Comparison of ENCODE assay signal across 11 mouse cellular contexts in genomic region chr2:4572498-4573263, GRCm38 (mm10).
DNase-seq lines count a peak whose midpoint lies in the region; ATAC-seq lines count a peak whose summit lies in the region.
"Had no signal": no experiment of that assay in that cellular context is flagged by ENCODE, and none has a peak within 500 bp of the region (broad histone marks: within the 10 kb centered on the region; RNA-seq: fewer than 3 reads in every experiment).

No protein-coding gene starts in this region.

- H3K27ac ChIP-seq in kidney, embryonic 14.5 days (ENCODE audit: low read depth, low read length): no peak overlapping the region; the same call in 1 of the 2 replicates
- H3K27ac ChIP-seq in brown adipose tissue, adult 24 weeks (replicated peaks; ENCODE audit: low read depth, low read length): peak overlapping the region; percentile 35; the same call in 1 of the 2 replicates
- peak overlapping the region; percentile 36; the same call in 1 of the 2 replicates for H3K27ac ChIP-seq in kidney, embryonic 16.5 days (ENCODE audit: low read length)
- peak overlapping the region; percentile 84 for H3K27ac ChIP-seq in liver, embryonic 16.5 days (ENCODE audit: low read length)
- H3K27ac ChIP-seq: midbrain, embryonic 10.5 days had no signal

- H3K9me3 ChIP-seq in kidney, embryonic 14.5 days (ENCODE audit: control insufficient read depth, low read length): no peaks in the 10 kb centered on the region
- no peaks in the 10 kb centered on the region for H3K9me3 ChIP-seq in kidney, embryonic 16.5 days (ENCODE audit: low read length)
- no peaks in the 10 kb centered on the region for H3K9me3 ChIP-seq in liver, embryonic 16.5 days (replicated peaks; ENCODE audit: control insufficient read depth, low read length)
- H3K9me3 ChIP-seq: midbrain, embryonic 10.5 days had no signal

- ATAC-seq in kidney, embryonic 14.5 days (ENCODE audit: low FRiP score, low TSS enrichment): 0 out of 2 replicates have a peak, but pooled peaks have one; percentile 28
- peak; percentile 54 for ATAC-seq in kidney, embryonic 16.5 days (ENCODE audit: low FRiP score, low TSS enrichment)
- ATAC-seq in liver, embryonic 16.5 days (ENCODE audit: low read depth): peak; percentile 94
- ATAC-seq in granulocyte monocyte progenitor cell, adult 5-6 weeks (replicated peaks; ENCODE audit: poor library complexity, severe bottlenecking): no peak; the same call in 1 of the 2 replicates

- no peak overlapping the region for H3K9ac ChIP-seq in kidney, embryonic 14.5 days (ENCODE audit: low read depth, low read length)
- H3K9ac ChIP-seq in kidney, embryonic 16.5 days (replicated peaks; ENCODE audit: low read length): no peak overlapping the region
- H3K9ac ChIP-seq in liver, embryonic 16.5 days (ENCODE audit: low read depth, low read length): peak overlapping the region; percentile 41

- no peaks in the 10 kb centered on the region for H3K27me3 ChIP-seq in kidney, embryonic 14.5 days (ENCODE audit: control insufficient read depth, insufficient read depth, low read length)
- no peaks in the 10 kb centered on the region for H3K27me3 ChIP-seq in kidney, embryonic 16.5 days (ENCODE audit: insufficient read depth, low read length)
- H3K27me3 ChIP-seq in liver, embryonic 16.5 days (ENCODE audit: control insufficient read depth, insufficient read depth, low read depth, low read length): no peaks in the 10 kb centered on the region

- WGBS in kidney, embryonic 14.5 days: 66% methylated on average over 7 of the region's 7 CpGs
- 61% methylated on average over 7 of the region's 7 CpGs for WGBS in kidney, embryonic 16.5 days
- 38% methylated on average over 7 of the region's 7 CpGs for WGBS in liver, embryonic 16.5 days (ENCODE audit: insufficient replicate concordance)

- H3K4me1 ChIP-seq in kidney, embryonic 14.5 days (ENCODE audit: control insufficient read depth, insufficient read depth, low read length): peaks cover 26% of the 10 kb centered on the region; the same call in 1 of the 2 replicates
- peaks cover 18% of the 10 kb centered on the region for H3K4me1 ChIP-seq in brown adipose tissue, adult 24 weeks (ENCODE audit: control insufficient read depth, insufficient read depth, insufficient read length, low read length)
- H3K4me1 ChIP-seq in kidney, embryonic 16.5 days (ENCODE audit: insufficient read depth, low read length): peaks cover 61% of the 10 kb centered on the region
- peaks cover 57% of the 10 kb centered on the region for H3K4me1 ChIP-seq in liver, embryonic 16.5 days (ENCODE audit: control insufficient read depth, low read depth, low read length)

- no peak overlapping the region for H3K4me3 ChIP-seq in kidney, embryonic 14.5 days (ENCODE audit: low read length)
- H3K4me3 ChIP-seq in brown adipose tissue, adult 24 weeks (ENCODE audit: insufficient read depth, low read depth, low read length): no peak overlapping the region
- H3K4me3 ChIP-seq in kidney, embryonic 16.5 days (ENCODE audit: low read length): no peak overlapping the region
- peak overlapping the region; percentile 12; the same call in 1 of the 2 replicates for H3K4me3 ChIP-seq in liver, embryonic 16.5 days (ENCODE audit: low read depth, low read length)
- H3K4me3 ChIP-seq: midbrain, embryonic 10.5 days had no signal

- H3K36me3 ChIP-seq in kidney, embryonic 14.5 days (ENCODE audit: control insufficient read depth, insufficient read depth, low read length): peaks cover 76% of the 10 kb centered on the region
- H3K36me3 ChIP-seq in kidney, embryonic 16.5 days (ENCODE audit: insufficient read depth, low read length): peaks cover 54% of the 10 kb centered on the region
- H3K36me3 ChIP-seq in liver, embryonic 16.5 days (ENCODE audit: control insufficient read depth, insufficient read depth): peaks cover 68% of the 10 kb centered on the region

- H3K4me2 ChIP-seq in kidney, embryonic 14.5 days (replicated peaks; ENCODE audit: low read depth, low read length): no peak overlapping the region
- no peak overlapping the region for H3K4me2 ChIP-seq in kidney, embryonic 16.5 days (replicated peaks; ENCODE audit: low read depth, low read length)
- peak overlapping the region; percentile 42 for H3K4me2 ChIP-seq in liver, embryonic 16.5 days (ENCODE audit: low read depth, low read length)

- no peak for DNase-seq in kidney, postnatal 4 days
- DNase-seq in right cerebral cortex, postnatal 14 days: no peak
- DNase-seq in gastrocnemius, postnatal 4 days (ENCODE audit: low spot score in 2 of 2): no peak
- DNase-seq: adrenal gland, postnatal 25 days; cerebellum, adult 11-12 months had no signal
